Mouse (Mus musculus): ENCODE measurements around the gene Chpf. TPM values are rescaled to one million over a fixed set of nuclear protein-coding genes. Genes with fewer than 3 reads are reported as not detected.

Chpf gene
- polyA plus RNA-seq, 1 experiment, result 31.6 TPM

- DNase-seq, result no peak
- H3K4me3 ChIP-seq (ENCODE audit: insufficient read depth, low read depth, low read length), result no peak overlapping the region
- no peaks in the 10 kb centered on the region for H3K36me3 ChIP-seq (ENCODE audit: control insufficient read depth, insufficient read depth, low read length)
- no peaks in the 10 kb centered on the region for H3K4me1 ChIP-seq (ENCODE audit: control insufficient read depth, insufficient read depth, low read length)
- no peak overlapping the region for H3K27ac ChIP-seq (ENCODE audit: insufficient read depth, low read depth, low read length)
- TF ChIP-seq CTCF (conservative IDR thresholded peaks at IDR 0.05; ENCODE audit: insufficient read depth, insufficient read length, low read depth, low read length) (0 out of 2 replicates have a peak, but pooled peaks have one; percentile 25), POLR2A (IDR thresholded peaks at IDR 0.05; ENCODE audit: low read depth, low read length) (no peak)
- no peaks in the 10 kb centered on the region for H3K27me3 ChIP-seq (replicated peaks; ENCODE audit: control insufficient read depth, insufficient read depth, low read length)
- WGBS, result 82% methylated on average over 7 of the region's 7 CpGs
These were observed 20.3 kb upstream of the Chpf start for GRCm38 (mm10) chr1:75499441-75499840.

GRCm38 (mm10) chr1:75498897-75499296 lies 19.8 kb upstream of the Chpf start:
- Histone ChIP-seq H3K4me1 (ENCODE audit: control insufficient read depth, insufficient read depth, low read length) (no peaks in the 10 kb centered on the region), H3K36me3 (ENCODE audit: control insufficient read depth, insufficient read depth, low read length) (no peaks in the 10 kb centered on the region), H3K27me3 (replicated peaks; ENCODE audit: control insufficient read depth, insufficient read depth, low read length) (no peaks in the 10 kb centered on the region), H3K4me3 (ENCODE audit: insufficient read depth, low read depth, low read length) (no peak overlapping the region), H3K27ac (ENCODE audit: insufficient read depth, low read depth, low read length) (no peak overlapping the region)
- TF ChIP-seq POLR2A (IDR thresholded peaks at IDR 0.05; ENCODE audit: low read depth, low read length), result no peak
- no peak for TF ChIP-seq CTCF (conservative IDR thresholded peaks at IDR 0.05; ENCODE audit: insufficient read depth, insufficient read length, low read depth, low read length)
- DNase-seq, result no peak
- WGBS, result 89% methylated on average over 4 of the region's 4 CpGs

GRCm38 (mm10) chr1:75494878-75495548 lies 15.9 kb upstream of the Chpf start:
- DNase-seq, result peak; percentile 56
- TF ChIP-seq CTCF (conservative IDR thresholded peaks at IDR 0.05; ENCODE audit: insufficient read depth, insufficient read length, low read depth, low read length), result peak; percentile 75
- no peak for TF ChIP-seq POLR2A (IDR thresholded peaks at IDR 0.05; ENCODE audit: low read depth, low read length)
- Histone ChIP-seq H3K27ac (ENCODE audit: insufficient read depth, low read depth, low read length) (no peak overlapping the region), H3K4me1 (ENCODE audit: control insufficient read depth, insufficient read depth, low read length) (no peaks in the 10 kb centered on the region), H3K27me3 (replicated peaks; ENCODE audit: control insufficient read depth, insufficient read depth, low read length) (no peaks in the 10 kb centered on the region), H3K36me3 (ENCODE audit: control insufficient read depth, insufficient read depth, low read length) (no peaks in the 10 kb centered on the region), H3K4me3 (ENCODE audit: insufficient read depth, low read depth, low read length) (no peak overlapping the region)
- WGBS, result 40% methylated on average over 12 of the region's 12 CpGs

GRCm38 (mm10) chr1:75492579-75493170 lies 13.6 kb upstream of the Chpf start:
- no peak overlapping the region for H3K27ac ChIP-seq (ENCODE audit: insufficient read depth, low read depth, low read length)
- H3K36me3 ChIP-seq (ENCODE audit: control insufficient read depth, insufficient read depth, low read length), result no peaks in the 10 kb centered on the region
- 89% methylated on average over 24 of the region's 24 CpGs for WGBS
- no peaks in the 10 kb centered on the region for H3K4me1 ChIP-seq (ENCODE audit: control insufficient read depth, insufficient read depth, low read length)
- no peak overlapping the region for H3K4me3 ChIP-seq (ENCODE audit: insufficient read depth, low read depth, low read length)
- H3K27me3 ChIP-seq (replicated peaks; ENCODE audit: control insufficient read depth, insufficient read depth, low read length), result no peaks in the 10 kb centered on the region
- DNase-seq, result no peak
- TF ChIP-seq CTCF (conservative IDR thresholded peaks at IDR 0.05; ENCODE audit: insufficient read depth, insufficient read length, low read depth, low read length) (no peak), POLR2A (IDR thresholded peaks at IDR 0.05; ENCODE audit: low read depth, low read length) (no peak)

GRCm38 (mm10) chr1:75490785-75491551 lies 11.9 kb upstream of the Chpf start:
- H3K27me3 ChIP-seq (replicated peaks; ENCODE audit: control insufficient read depth, insufficient read depth, low read length), result no peaks in the 10 kb centered on the region
- no peaks in the 10 kb centered on the region for H3K36me3 ChIP-seq (ENCODE audit: control insufficient read depth, insufficient read depth, low read length)
- no peak for DNase-seq
- TF ChIP-seq CTCF (conservative IDR thresholded peaks at IDR 0.05; ENCODE audit: insufficient read depth, insufficient read length, low read depth, low read length) (no peak), POLR2A (IDR thresholded peaks at IDR 0.05; ENCODE audit: low read depth, low read length) (no peak)
- H3K4me3 ChIP-seq (ENCODE audit: insufficient read depth, low read depth, low read length), result no peak overlapping the region
- peaks cover 8% of the 10 kb centered on the region for H3K4me1 ChIP-seq (ENCODE audit: control insufficient read depth, insufficient read depth, low read length)
- H3K27ac ChIP-seq (ENCODE audit: insufficient read depth, low read depth, low read length), result no peak overlapping the region
- 93% methylated on average over 34 of the region's 34 CpGs for WGBS

GRCm38 (mm10) chr1:75487405-75488161 lies 8.5 kb upstream of the Chpf start:
- Histone ChIP-seq H3K4me1 (ENCODE audit: control insufficient read depth, insufficient read depth, low read length) (peaks cover 8% of the 10 kb centered on the region), H3K27me3 (replicated peaks; ENCODE audit: control insufficient read depth, insufficient read depth, low read length) (no peaks in the 10 kb centered on the region), H3K36me3 (ENCODE audit: control insufficient read depth, insufficient read depth, low read length) (no peaks in the 10 kb centered on the region), H3K27ac (ENCODE audit: insufficient read depth, low read depth, low read length) (no peak overlapping the region), H3K4me3 (ENCODE audit: insufficient read depth, low read depth, low read length) (peak overlapping the region; percentile 48)
- peak; percentile 93 for DNase-seq
- 1% methylated on average over 62 of the region's 62 CpGs for WGBS
- TF ChIP-seq CTCF (conservative IDR thresholded peaks at IDR 0.05; ENCODE audit: insufficient read depth, insufficient read length, low read depth, low read length), result no peak

Measured in kidney, adult 2 months (tissue).